Mouse (Mus musculus): ENCODE measurements at regions not wholly inside any gene's neighbourhood (a gene's known extent, or its start where the extent isn't known, plus 50 kb on each side); places are given as distances from the start of the nearest gene placed in this dataset.

- DNase-seq (ENCODE audit: low spot score): no peak
- WGBS: 64% methylated on average over 2 of the region's 2 CpGs
- no peak for ATAC-seq (replicated peaks; ENCODE audit: low FRiP score, low TSS enrichment, low read depth)
- H3K9ac ChIP-seq (ENCODE audit: low read length): no peak overlapping the region
- H3K4me2 ChIP-seq (ENCODE audit: low read length): no peak overlapping the region
- H3K4me3 ChIP-seq (ENCODE audit: low read depth, low read length): no peak overlapping the region
- H3K27ac ChIP-seq (ENCODE audit: low read depth): no peak overlapping the region
- no peaks in the 10 kb centered on the region for H3K4me1 ChIP-seq (replicated peaks; ENCODE audit: control insufficient read depth, insufficient read depth, low read length)
- H3K9me3 ChIP-seq (ENCODE audit: control insufficient read depth, low read length): no peaks in the 10 kb centered on the region
- H3K36me3 ChIP-seq (ENCODE audit: control insufficient read depth, insufficient read depth, low read length): no peaks in the 10 kb centered on the region
- no peaks in the 10 kb centered on the region for H3K27me3 ChIP-seq (replicated peaks; ENCODE audit: control insufficient read depth, insufficient read depth, low read length)
Observed at GRCm38 (mm10) chr12:25444355-25444754, 347.4 kb upstream of the Id2 start.

DNA sequence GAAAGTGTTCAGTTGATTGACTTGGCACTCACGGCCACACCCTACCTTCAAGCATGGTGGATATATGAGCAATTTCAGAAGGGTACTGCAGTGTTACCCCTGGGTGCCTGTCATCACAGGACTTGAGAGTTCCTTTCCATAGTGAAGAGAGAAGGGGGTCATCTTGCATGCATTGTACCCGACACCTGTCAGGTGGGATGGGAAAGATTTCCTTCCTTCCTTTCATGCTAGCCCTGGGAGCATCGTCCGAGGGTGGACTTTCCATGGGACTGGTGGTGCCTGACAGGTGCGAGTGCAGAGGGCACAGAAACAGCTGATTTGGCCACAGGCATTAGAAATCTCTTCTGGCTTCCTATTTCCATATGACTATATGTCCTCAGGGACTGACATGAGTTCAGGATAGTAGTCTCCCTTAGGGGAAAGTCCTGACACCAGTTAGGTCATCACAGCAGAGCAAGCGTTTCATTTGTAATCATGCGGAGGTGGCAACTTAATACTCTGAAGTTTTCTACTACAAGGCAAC, 342.1 kb upstream of the Id2 start:
- no peaks in the 10 kb centered on the region for H3K27me3 ChIP-seq (replicated peaks; ENCODE audit: control insufficient read depth, insufficient read depth, low read length)
- H3K27ac ChIP-seq (ENCODE audit: low read depth): no peak overlapping the region
- no peak for DNase-seq (ENCODE audit: low spot score)
- WGBS: 93% methylated on average over 7 of the region's 7 CpGs
- no peaks in the 10 kb centered on the region for H3K9me3 ChIP-seq (ENCODE audit: control insufficient read depth, low read length)
- H3K36me3 ChIP-seq (ENCODE audit: control insufficient read depth, insufficient read depth, low read length): no peaks in the 10 kb centered on the region
- no peak overlapping the region for H3K4me3 ChIP-seq (ENCODE audit: low read depth, low read length)
- no peak overlapping the region for H3K4me2 ChIP-seq (ENCODE audit: low read length)
- no peak overlapping the region for H3K9ac ChIP-seq (ENCODE audit: low read length)
- ATAC-seq (replicated peaks; ENCODE audit: low FRiP score, low TSS enrichment, low read depth): no peak
- 0 out of 2 replicates have a peak, but pooled peaks cover 6% of the 10 kb centered on the region for H3K4me1 ChIP-seq (replicated peaks; ENCODE audit: control insufficient read depth, insufficient read depth, low read length)

DNA sequence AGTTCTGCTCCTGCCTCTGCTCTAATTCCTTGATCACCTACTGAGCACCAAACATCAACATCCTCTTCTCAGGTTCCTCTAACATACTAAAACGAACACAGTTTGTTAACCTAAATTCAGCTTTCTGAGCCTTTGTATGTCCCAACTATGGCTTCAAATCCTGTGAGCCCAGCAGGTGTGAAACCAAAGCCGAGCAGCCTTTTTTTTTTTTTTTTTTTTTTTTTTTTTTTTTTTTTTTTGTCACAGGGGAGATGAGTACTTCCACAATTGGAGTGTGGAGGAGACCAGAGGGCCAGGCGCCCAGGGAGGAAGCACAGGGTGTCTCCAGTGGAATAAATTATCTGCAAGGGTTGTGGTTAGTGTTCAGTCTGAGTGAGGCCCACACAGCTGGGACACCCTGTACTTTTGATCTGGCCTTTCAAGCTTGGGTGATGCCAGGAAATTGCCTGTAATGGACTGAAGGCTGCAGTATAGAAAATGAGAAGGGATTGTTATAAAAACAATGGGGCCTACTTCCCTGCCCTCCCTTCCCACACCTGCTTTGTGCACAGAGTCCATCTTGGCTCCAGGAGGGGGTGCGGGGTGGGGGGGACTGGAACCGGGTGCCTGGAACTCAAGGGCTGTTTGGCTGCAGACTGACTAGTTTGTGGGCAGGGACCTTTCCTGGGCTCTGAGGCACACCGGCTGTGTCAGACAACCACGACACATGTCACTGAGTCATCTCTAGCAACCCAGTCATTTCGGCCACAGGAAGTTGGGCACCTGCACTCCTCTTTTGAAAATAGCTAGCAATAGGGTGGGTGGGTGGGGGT, 341.5 kb upstream of the Id2 start:
- WGBS: 64% methylated on average over 8 of the region's 8 CpGs
- Histone ChIP-seq H3K9ac (ENCODE audit: low read length) (no peak overlapping the region), H3K36me3 (ENCODE audit: control insufficient read depth, insufficient read depth, low read length) (no peaks in the 10 kb centered on the region), H3K4me2 (ENCODE audit: low read length) (no peak overlapping the region), H3K27me3 (replicated peaks; ENCODE audit: control insufficient read depth, insufficient read depth, low read length) (no peaks in the 10 kb centered on the region), H3K9me3 (ENCODE audit: control insufficient read depth, low read length) (no peaks in the 10 kb centered on the region), H3K4me1 (replicated peaks; ENCODE audit: control insufficient read depth, insufficient read depth, low read length) (0 out of 2 replicates have a peak, but pooled peaks cover 6% of the 10 kb centered on the region), H3K4me3 (ENCODE audit: low read depth, low read length) (no peak overlapping the region), H3K27ac (ENCODE audit: low read depth) (no peak overlapping the region)
- DNase-seq (ENCODE audit: low spot score) (no peak), ATAC-seq (replicated peaks; ENCODE audit: low FRiP score, low TSS enrichment, low read depth) (no peak)

GRCm38 (mm10) chr12:25437556-25437955, 340.6 kb upstream of the Id2 start:
- DNase-seq (ENCODE audit: low spot score): no peak

GRCm38 (mm10) chr12:25436220-25436911, 339.4 kb upstream of the Id2 start:
- no peaks in the 10 kb centered on the region for H3K9me3 ChIP-seq (ENCODE audit: control insufficient read depth, low read length)
- no peak for DNase-seq (ENCODE audit: low spot score)
- H3K27me3 ChIP-seq (replicated peaks; ENCODE audit: control insufficient read depth, insufficient read depth, low read length): no peaks in the 10 kb centered on the region
- 0 out of 2 replicates have a peak, but pooled peaks cover 6% of the 10 kb centered on the region for H3K4me1 ChIP-seq (replicated peaks; ENCODE audit: control insufficient read depth, insufficient read depth, low read length)
- no peak overlapping the region for H3K4me2 ChIP-seq (ENCODE audit: low read length)
- WGBS: 59% methylated on average over 6 of the region's 6 CpGs
- H3K4me3 ChIP-seq (ENCODE audit: low read depth, low read length): no peak overlapping the region
- no peaks in the 10 kb centered on the region for H3K36me3 ChIP-seq (ENCODE audit: control insufficient read depth, insufficient read depth, low read length)
- no peak overlapping the region for H3K9ac ChIP-seq (ENCODE audit: low read length)
- no peak for ATAC-seq (replicated peaks; ENCODE audit: low FRiP score, low TSS enrichment, low read depth)
- H3K27ac ChIP-seq (ENCODE audit: low read depth): no peak overlapping the region

More at GRCm38 (mm10) chr12:25437556-25437955, 340.6 kb upstream of the Id2 start:
- WGBS: 53% methylated on average over 4 of the region's 4 CpGs
- H3K27ac ChIP-seq (ENCODE audit: low read depth): no peak overlapping the region
- no peaks in the 10 kb centered on the region for H3K36me3 ChIP-seq (ENCODE audit: control insufficient read depth, insufficient read depth, low read length)
- H3K4me1 ChIP-seq (replicated peaks; ENCODE audit: control insufficient read depth, insufficient read depth, low read length): 0 out of 2 replicates have a peak, but pooled peaks cover 6% of the 10 kb centered on the region
- H3K4me2 ChIP-seq (ENCODE audit: low read length): no peak overlapping the region
- H3K9me3 ChIP-seq (ENCODE audit: control insufficient read depth, low read length): no peaks in the 10 kb centered on the region
- H3K27me3 ChIP-seq (replicated peaks; ENCODE audit: control insufficient read depth, insufficient read depth, low read length): no peaks in the 10 kb centered on the region
- ATAC-seq (replicated peaks; ENCODE audit: low FRiP score, low TSS enrichment, low read depth): no peak
- no peak overlapping the region for H3K4me3 ChIP-seq (ENCODE audit: low read depth, low read length)
- H3K9ac ChIP-seq (ENCODE audit: low read length): no peak overlapping the region

- Histone ChIP-seq H3K27me3 (replicated peaks; ENCODE audit: control insufficient read depth, insufficient read depth, low read length) (no peaks in the 10 kb centered on the region), H3K4me2 (ENCODE audit: low read length) (no peak overlapping the region), H3K9me3 (ENCODE audit: control insufficient read depth, low read length) (no peaks in the 10 kb centered on the region), H3K4me3 (ENCODE audit: low read depth, low read length) (no peak overlapping the region), H3K36me3 (ENCODE audit: control insufficient read depth, insufficient read depth, low read length) (no peaks in the 10 kb centered on the region), H3K4me1 (replicated peaks; ENCODE audit: control insufficient read depth, insufficient read depth, low read length) (0 out of 2 replicates have a peak, but pooled peaks cover 6% of the 10 kb centered on the region), H3K27ac (ENCODE audit: low read depth) (no peak overlapping the region), H3K9ac (ENCODE audit: low read length) (no peak overlapping the region)
- WGBS: 87% methylated on average over 6 of the region's 6 CpGs
- ATAC-seq (replicated peaks; ENCODE audit: low FRiP score, low TSS enrichment, low read depth): no peak
- DNase-seq (ENCODE audit: low spot score): no peak
Observed at GRCm38 (mm10) chr12:25432796-25433195, 335.9 kb upstream of the Id2 start.

- no peaks in the 10 kb centered on the region for H3K36me3 ChIP-seq (ENCODE audit: control insufficient read depth, insufficient read depth, low read length)
- WGBS: 91% methylated on average over 4 of the region's 4 CpGs
- no peaks in the 10 kb centered on the region for H3K9me3 ChIP-seq (ENCODE audit: control insufficient read depth, low read length)
- no peak overlapping the region for H3K4me2 ChIP-seq (ENCODE audit: low read length)
- ATAC-seq (replicated peaks; ENCODE audit: low FRiP score, low TSS enrichment, low read depth): no peak
- DNase-seq (ENCODE audit: low spot score): no peak
- no peak overlapping the region for H3K9ac ChIP-seq (ENCODE audit: low read length)
- H3K27ac ChIP-seq (ENCODE audit: low read depth): no peak overlapping the region
- H3K4me1 ChIP-seq (replicated peaks; ENCODE audit: control insufficient read depth, insufficient read depth, low read length): no peaks in the 10 kb centered on the region
- H3K4me3 ChIP-seq (ENCODE audit: low read depth, low read length): no peak overlapping the region
- no peaks in the 10 kb centered on the region for H3K27me3 ChIP-seq (replicated peaks; ENCODE audit: control insufficient read depth, insufficient read depth, low read length)
Observed at GRCm38 (mm10) chr12:25430911-25431310, 334.0 kb upstream of the Id2 start.

DNA sequence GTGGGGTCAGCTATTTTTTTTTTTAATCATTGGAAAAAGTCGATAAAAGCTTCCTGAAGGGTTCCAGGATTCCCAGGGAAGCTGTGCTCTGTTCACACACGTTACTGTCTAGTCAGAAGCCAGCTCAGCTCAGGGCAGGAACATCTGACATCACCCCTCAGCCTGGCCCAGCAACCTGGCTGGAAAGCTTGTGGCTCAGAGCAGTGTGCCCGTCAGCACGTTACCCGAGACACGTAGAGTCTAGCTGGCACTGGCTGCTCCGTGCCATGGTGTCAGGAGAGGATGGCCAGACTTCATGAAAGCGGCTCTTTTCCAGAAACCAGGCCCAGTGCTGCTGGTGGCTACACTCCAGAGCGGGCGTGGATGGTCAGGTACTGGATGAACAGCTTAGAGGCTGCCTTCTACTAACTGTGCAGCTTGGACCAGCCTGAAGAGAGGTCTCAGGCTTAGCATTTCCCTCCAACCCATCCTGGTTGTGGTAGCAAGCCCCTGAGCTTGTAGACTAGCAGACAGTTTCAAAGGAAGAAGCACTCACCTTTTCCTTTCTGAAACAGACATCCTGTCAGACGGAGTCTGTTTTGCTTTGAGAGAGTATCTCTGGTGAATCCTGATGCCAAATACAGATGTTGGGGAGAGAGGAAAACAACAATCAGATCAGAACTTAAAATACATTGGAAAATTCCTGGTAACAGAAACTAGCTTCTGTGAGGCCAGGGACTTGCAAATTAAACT, 331.1 kb upstream of the Id2 start:
- H3K4me1 ChIP-seq (replicated peaks; ENCODE audit: control insufficient read depth, insufficient read depth, low read length): no peaks in the 10 kb centered on the region
- H3K36me3 ChIP-seq (ENCODE audit: control insufficient read depth, insufficient read depth, low read length): no peaks in the 10 kb centered on the region
- H3K4me3 ChIP-seq (ENCODE audit: low read depth, low read length): no peak overlapping the region
- WGBS: 82% methylated on average over 11 of the region's 11 CpGs
- no peak overlapping the region for H3K9ac ChIP-seq (ENCODE audit: low read length)
- H3K4me2 ChIP-seq (ENCODE audit: low read length): no peak overlapping the region
- ATAC-seq (replicated peaks; ENCODE audit: low FRiP score, low TSS enrichment, low read depth): no peak
- no peaks in the 10 kb centered on the region for H3K27me3 ChIP-seq (replicated peaks; ENCODE audit: control insufficient read depth, insufficient read depth, low read length)
- H3K9me3 ChIP-seq (ENCODE audit: control insufficient read depth, low read length): no peaks in the 10 kb centered on the region
- DNase-seq (ENCODE audit: low spot score): no peak
- no peak overlapping the region for H3K27ac ChIP-seq (ENCODE audit: low read depth)
